Mouse (Mus musculus): ENCODE measurements around the gene Fgf8.

Fgf8 gene

GRCm38 (mm10) chr19:45748206-45748605, 5.5 kb upstream of the Fgf8 start:
- DNase-seq: no peak

DNA sequence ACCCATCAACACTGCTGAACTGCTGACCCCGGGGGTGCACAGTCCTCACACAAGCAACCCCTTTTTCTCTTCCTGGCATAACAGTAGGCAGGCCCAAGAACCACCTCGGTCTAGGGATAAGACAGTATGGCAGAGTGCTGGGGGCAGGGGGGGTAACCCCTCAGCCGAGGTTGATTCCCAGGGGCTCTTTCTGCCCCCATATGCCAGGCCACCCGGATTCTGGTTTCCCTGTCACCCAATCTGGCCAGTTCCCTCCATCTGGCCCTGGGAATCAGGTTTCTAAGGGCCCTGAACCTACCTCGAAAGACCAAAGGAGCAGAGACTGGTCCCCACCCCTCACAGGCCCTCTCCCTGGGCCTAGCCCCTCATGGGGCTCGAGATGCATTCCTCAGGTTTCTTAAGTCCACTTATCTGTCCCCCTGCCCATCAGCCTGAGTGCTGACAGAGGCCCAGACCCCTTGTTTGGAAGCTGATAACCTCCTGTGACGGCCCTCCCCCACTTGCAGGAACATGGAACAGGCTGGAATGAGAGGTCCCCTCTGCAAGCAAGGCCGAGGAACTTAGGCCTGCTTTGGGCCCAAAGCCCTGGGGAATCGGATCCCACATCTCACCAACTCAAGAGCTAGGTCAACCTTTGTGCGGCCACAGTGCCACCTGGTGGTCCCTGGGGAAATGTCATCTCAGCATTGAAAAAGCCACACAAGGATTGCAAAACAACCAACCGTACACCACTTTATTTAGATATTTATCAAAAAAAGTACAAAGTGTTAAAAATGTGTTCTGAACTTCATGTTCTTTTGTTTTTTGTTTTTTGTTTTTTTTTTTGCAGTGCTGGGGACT, 4.5 kb upstream of the Fgf8 start:
- DNase-seq: peak; percentile 89 to 90

- DNase-seq: peak; percentile 86 to 87
Observed at GRCm38 (mm10) chr19:45746153-45747020, 3.7 kb upstream of the Fgf8 start.

- no peak for DNase-seq
Observed at GRCm38 (mm10) chr19:45745344-45746152, 2.8 kb upstream of the Fgf8 start.

DNA sequence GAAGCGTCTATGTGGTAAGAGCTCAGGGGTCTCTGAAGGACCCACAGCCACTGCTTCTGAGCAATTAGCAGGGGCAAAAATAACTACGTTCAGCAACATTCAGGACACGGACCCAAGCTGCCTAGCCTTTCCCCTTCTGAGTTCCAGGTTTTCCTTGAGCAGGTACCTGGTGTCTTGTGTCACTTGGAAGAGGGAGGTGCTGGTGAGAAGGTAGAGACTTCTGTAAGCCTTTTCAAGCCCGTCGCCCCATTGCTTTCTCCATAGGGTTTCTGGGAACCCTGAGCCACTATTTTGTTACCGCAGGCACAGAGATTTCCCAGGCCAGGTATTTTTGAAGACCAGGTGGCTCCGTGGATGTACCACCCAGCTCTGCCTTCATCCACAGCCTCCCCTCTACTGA, 904 bp upstream of the Fgf8 start:
- DNase-seq: no peak

DNA sequence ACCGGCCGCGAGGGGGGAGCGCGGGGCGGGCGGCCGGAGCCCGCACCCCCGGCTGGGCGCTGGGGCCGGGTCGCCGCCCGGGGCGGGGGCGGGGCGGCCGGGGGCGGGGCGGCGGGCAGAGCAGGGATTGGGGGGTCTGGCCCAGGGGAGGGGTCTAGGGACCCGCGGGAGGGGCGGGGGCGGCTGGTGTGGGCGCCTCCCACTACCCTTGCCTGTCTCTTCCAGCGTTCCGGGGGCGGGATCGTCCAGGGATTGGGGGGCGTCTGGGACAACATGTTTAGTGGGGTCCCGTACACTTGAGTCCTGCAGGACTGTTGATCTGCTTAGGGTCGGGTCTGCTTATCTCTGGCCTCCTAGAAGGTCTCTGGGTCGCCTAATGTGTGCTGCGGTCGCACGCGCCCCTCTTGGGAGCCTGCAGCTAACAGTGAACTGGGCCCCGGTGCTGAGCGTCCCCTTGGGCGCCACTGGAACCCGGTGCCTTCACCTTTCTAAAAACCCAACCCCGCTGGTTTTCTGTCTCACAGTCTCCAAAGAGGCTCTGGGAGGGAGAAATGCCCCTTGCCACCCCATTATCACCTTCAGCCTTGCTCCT, 365 bp upstream of the Fgf8 start:
- DNase-seq: no peak

GRCm38 (mm10) chr19:45741431-45742217, 1.1 kb downstream of the Fgf8 start:
- peak in 1 of 2 experiments; percentile 21 for DNase-seq

DNA sequence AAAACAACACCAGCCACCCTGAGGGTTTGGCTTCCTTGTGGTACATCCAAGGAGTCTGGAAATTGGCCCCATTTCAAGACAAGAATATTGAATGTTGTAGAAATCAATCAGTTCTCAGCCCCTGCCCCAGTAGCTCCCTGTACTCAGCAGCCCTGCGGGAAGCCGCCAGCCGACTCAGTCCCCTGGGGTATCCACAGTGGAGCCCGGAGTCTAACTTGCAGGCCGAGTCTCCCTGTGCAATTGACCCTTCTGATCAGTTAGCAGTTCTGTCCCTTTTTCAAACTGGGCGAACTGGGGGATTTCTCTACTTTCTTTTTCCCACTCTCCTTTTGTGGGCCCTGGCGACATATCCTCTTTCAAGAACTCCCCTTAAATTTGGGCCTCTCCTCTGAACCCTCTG, 1.9 kb downstream of the Fgf8 start:
- no peak for DNase-seq

DNA sequence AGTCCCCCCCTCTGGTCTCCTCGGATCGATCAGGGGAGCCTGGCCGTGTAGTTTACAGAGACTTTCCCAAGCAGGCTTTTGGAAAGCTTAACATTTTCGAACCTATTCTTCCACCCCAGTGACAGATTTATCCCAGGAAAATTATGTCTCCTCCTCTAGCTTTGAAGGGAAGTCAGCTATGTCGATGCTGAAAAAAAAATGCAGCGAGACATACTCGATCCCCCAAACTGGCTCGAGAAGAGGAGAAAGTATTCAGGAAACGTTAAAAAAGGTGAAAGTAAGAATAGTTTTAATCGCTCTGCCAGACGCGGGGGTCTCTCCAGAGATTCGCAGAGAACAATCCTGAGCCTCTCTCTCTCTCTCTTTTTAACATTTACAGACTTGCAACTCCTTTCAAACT, 2.5 kb downstream of the Fgf8 start:
- DNase-seq: no peak

DNA sequence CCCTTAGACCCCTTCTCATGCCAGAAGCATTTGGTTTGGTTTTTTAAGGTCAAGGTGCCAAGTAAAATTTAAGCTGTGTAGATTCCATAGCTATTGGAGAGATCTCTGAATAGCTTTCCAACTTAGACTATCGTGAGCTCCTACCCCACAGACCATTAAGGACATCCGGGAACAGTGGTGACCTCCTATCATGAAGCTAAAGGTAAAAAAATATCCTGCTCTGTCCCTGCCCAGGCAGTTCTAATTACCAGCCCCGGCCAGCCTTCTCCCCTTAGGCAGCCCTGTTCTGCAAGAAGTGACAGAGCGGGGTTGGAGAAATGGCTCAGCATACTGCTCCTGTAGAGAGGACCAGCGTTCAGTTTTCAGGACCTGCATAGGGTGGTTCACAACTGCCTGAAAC, 4.2 kb downstream of the Fgf8 start:
- no peak for DNase-seq

DNA sequence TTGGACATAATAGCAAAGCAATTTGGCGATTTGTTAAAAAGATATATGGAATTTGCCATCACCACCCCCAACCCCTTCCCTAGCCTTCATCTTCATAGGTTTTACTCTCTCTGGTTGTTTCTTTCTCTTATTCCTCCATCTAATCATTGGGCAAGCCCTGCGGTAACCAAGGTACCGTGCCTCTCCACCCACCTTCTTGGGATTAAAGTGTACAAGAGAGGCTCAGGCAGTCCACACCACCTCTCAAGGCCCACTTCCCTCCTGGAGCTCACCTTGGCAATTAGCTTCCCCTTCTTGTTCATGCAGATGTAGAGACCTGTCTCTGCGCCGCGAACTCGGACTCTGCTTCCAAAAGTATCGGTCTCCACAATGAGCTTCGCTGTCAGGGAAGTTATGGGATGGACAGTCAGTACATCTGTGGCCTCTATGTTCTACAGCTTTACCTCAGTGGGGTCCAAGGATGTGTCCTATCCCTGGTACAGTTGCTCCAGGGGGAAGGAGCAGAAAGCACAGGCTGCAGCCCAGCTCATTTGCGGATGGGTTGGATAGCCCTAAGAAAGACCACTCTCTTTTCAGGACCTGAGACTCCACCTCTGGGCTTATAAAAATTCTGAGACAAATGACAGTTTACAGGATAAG, 4.8 kb downstream of the Fgf8 start:
- no peak for DNase-seq

DNA sequence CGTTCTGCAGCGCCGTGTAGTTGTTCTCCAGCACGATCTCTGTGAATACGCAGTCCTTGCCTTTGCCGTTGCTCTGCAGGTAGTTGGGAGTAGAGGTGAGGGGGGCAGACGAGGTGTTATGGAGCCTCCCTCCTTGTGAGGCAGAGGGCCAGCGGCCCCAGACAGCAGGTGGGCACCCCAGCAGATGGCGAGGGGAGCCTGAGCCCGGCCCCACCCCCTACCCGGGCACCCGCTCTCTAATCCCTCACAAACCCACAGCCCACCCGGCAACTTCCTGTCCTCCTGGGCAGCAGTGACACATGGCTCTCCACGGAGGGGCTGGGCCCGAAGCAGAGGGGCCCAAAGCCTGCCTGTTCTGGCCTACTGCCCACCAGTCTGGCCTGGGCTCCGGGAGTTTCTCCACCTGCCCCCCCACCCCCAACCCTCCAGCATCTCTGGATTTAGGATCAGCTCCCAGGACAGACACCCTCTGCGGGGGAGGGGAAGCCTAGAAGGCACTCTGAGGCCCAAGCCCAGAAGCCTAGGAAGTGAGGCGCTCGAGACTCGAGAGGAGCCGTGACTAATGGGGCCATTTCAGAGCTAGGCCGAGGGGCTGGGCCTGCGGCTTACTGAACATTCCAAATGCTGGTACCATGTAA, 5.4 kb downstream of the Fgf8 start:
- DNase-seq: no peak

- no peak for DNase-seq
Observed at GRCm38 (mm10) chr19:45736855-45737207, 5.9 kb downstream of the Fgf8 start.

DNA sequence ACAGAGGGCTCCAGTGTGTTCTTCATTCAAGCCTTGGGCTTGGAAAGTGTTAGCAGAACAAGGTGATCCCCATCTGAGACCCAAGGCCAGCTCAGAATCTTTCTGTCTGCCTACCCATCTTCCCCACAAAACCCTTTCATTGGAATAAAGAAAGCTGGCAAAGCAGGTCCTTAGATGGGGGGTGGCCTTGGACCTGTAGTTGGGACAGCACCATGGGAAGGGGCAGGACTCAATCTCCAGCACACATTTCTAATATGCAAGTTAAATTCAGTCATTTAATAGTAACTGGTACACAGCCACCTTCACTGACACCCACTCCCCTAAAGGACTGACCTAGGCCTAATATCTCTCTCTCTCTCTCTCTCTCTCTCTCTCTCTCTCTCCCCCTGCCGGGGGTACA, 6.5 kb downstream of the Fgf8 start:
- no peak for DNase-seq

GRCm38 (mm10) chr19:45734762-45735161, 8.0 kb downstream of the Fgf8 start:
- no peak for DNase-seq

DNA sequence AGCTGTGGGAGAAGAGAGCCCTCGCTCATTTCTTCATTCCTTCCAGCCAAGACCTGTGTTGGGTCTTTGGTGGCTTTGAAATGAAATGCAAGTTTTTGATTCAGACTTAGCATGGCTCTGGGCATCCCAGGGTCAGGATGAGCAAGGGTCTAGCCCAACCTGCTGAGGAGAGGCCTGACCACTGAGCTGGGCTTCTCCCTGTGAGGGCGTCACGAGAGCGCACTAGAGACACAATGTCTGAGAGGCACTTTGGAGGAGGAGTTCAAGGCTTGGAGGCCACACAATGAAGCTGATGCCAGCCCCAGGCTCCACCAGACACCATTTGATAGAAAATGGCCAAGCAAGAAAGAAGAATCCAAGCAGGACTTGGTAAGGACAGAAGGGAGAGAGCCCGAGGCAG, 8.5 kb downstream of the Fgf8 start:
- no peak for DNase-seq

GRCm38 (mm10) chr19:45733564-45733963, 9.2 kb downstream of the Fgf8 start:
- DNase-seq: no peak

- no peak for DNase-seq
Observed at GRCm38 (mm10) chr19:45731658-45732057, 11.1 kb downstream of the Fgf8 start.

DNA sequence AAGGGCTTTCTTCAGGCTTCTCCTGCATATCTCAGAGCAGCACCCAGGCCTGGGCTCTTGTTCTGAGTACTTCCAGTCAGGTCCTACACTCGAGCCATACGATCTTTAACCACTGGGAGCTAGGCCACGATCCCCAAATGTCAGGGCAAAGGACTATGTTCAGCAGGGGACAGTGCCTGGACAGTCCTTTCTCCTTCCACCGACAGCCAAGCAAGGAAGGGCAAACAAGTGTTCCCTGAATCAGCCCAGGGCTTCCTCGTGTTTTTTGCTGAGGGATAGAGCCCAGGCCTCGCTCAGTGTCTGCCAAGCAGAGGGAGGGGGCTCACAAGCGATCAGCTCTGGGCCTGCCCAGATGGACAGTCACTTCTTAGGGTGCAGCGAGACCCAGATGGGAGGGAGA, 12.7 kb downstream of the Fgf8 start:
- no peak for DNase-seq

GRCm38 (mm10) chr19:45727231-45727630, 15.5 kb downstream of the Fgf8 start:
- no peak for DNase-seq

DNA sequence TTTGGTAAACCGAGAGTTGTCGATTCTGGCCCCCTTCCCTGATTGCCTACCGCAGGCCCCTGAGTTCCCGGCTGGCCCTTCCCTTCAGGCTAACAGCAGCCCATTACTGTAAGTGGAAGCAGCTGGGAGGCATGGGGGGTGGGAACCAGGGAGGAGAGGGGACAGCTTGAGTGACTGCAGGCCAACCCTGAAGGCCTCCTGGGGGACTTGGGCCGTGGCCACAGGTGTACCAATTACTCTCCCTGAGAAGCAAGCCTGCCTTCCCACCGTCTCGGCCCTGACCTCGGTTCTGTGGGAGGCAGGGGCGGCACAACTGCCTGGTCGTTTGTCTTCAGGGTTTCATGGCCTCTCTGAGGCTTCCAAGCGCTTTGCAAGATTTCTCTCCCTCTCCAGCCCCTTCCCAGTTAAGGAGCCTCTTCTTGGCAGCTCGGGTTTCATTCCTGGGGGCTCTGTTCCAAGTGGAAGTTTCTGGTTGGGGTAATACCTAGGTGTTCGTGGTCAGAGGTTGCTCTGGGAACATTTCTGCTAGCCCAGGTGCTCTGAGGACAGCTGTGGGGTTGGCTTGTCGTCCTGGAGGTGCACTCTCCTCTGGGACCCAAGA, 16.9 kb downstream of the Fgf8 start:
- DNase-seq: no peak
